Mouse (Mus musculus) Patski (cell line): ENCODE measurements around the gene Acss2. TPM values are rescaled to one million over a fixed set of nuclear protein-coding genes. Genes with fewer than 3 reads are reported as not detected.
A peak's percentile ranks its signal among the peaks of the same experiment; 100 is the strongest.

Experiments
- ATAC-seq: fragments of 100-300 bp; one replicate; pipeline ENCODE4 v1.8.0; 2021
- CTCF ChIA-PET: fragments of 350-600 bp; sonication (Branson Sonifier 250); formaldehyde crosslinking; loops from one replicate; lab custom pipeline; 2022; ENCODE audit warnings: inconsistent platforms; lab: Charles Lee
- POLR2A ChIA-PET: fragments of 350-600 bp; sonication (Branson Sonifier 250); formaldehyde crosslinking; loops from one replicate; lab custom pipeline; 2022; ENCODE audit warnings: antibody characterized with exemption, inconsistent platforms; lab: Charles Lee
- DNase-seq: peaks from one replicate; pipeline ENCODE4 v3.0.0-alpha.2; 2011; ENCODE audit warnings: low read depth, low spot score
- H3K27me3 ChIP-seq: fragments of 371-371 bp; one replicate; pipeline ENCODE4 v1.5.1; 2021
- CTCF ChIP-seq: fragments of 100-300 bp; IDR thresholded peaks from one replicate; pipeline ENCODE4 v1.5.1; 2021
- in situ Hi-C: fragments of 300-500 bp; cut with MboI; formaldehyde crosslinking; loops from 3 replicates; pipeline ENCODE4 v1.11.1; 2018; ENCODE audit warnings: low pct_unique_long_range_greater_than_20kb, mixed read lengths
- polyA plus RNA-seq: library from polyadenylated mRNA; unstranded; gene quantifications from one replicate; pipeline ENCODE4 v1.2.3, GENCODE M21; 2021

The Acss2 gene
- polyA plus RNA-seq, 1 experiment from 2014 or later = 12.4 TPM

DNA sequence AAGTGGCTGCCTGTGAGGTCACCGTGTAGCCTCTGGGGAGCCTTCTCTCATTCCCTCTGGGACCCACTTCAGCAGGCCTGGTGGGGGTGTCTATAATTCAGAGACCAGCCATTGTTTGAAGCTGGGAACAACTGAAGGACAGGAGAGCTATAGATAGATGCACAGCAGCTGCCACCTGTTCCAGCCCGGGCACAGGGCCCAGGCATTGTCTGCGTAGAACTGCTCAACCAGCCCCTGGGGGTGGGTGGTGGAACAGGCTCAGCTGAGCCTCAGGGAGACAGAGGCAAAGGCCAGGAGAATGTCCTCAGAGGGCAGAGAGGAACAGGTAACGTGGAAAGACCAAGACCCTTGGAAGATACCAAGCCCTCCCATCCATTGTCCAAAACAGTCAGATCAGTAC lies 88.6 kb downstream of the Acss2 start:
- in situ Hi-C loops = no loop called here
- no peak for ATAC-seq

GRCm38 (mm10) chr2:155610978-155611377 lies 93.2 kb downstream of the Acss2 start, which contains the start of gene Myh7b:
Gene Myh7b (plus strand): TSS chr2:155611212.
- ChIA-PET CTCF (interaction anchor here (0.7 to 1.2 kb wide), 3 partner anchors 13 to 95 kb away, joined by 3 read pairs; no protein-coding TSS in a partner anchor), POLR2A (no interaction called here)
- peaks cover 27% of the 10 kb centered on the region for H3K27me3 ChIP-seq
- DNase-seq (no peak), ATAC-seq (no peak)
- no peak for TF ChIP-seq CTCF
- in situ Hi-C loops = no loop called here

More for the DNA sequence above, 88.6 kb downstream of the Acss2 start:
- TF ChIP-seq CTCF = no peak
- H3K27me3 ChIP-seq = peaks cover 15% of the 10 kb centered on the region
- ChIA-PET CTCF (interaction anchor here (1.2 kb wide), 1 partner anchor 90 kb away, joined by 3 read pairs; no protein-coding TSS in a partner anchor), POLR2A (no interaction called here)
- no peak for DNase-seq

- in situ Hi-C loops = no loop called here
- no peak for DNase-seq
- TF ChIP-seq CTCF = no peak
- H3K27me3 ChIP-seq = peaks cover 27% of the 10 kb centered on the region
- ATAC-seq = no peak
- ChIA-PET CTCF (interaction anchor here (1.8 kb wide), 1 partner anchor 12 kb away, joined by 6 read pairs; no protein-coding TSS in a partner anchor), POLR2A (no interaction called here)
Observed at GRCm38 (mm10) chr2:155611834-155612550, 94.2 kb downstream of the Acss2 start.

GRCm38 (mm10) chr2:155613326-155613755 lies 95.6 kb downstream of the Acss2 start:
- peaks cover 25% of the 10 kb centered on the region for H3K27me3 ChIP-seq
- POLR2A ChIA-PET = no interaction called here
- TF ChIP-seq CTCF = no peak
- DNase-seq = no peak
- in situ Hi-C loops = no loop called here
- CTCF ChIA-PET = interaction anchor here (1.8 kb wide), 1 partner anchor 11 kb away, joined by 6 read pairs; no protein-coding TSS in a partner anchor
- no peak for ATAC-seq

- DNase-seq = no peak
- ChIA-PET CTCF (interaction anchor here (1.8 kb wide), 1 partner anchor 10 kb away, joined by 6 read pairs; no protein-coding TSS in a partner anchor), POLR2A (no interaction called here)
- in situ Hi-C loops = no loop called here
- TF ChIP-seq CTCF = no peak
- no peak for ATAC-seq
- peaks cover 27% of the 10 kb centered on the region for H3K27me3 ChIP-seq
Observed at GRCm38 (mm10) chr2:155613953-155614352, 96.2 kb downstream of the Acss2 start.

GRCm38 (mm10) chr2:155616971-155617370 lies 99.2 kb downstream of the Acss2 start:
- POLR2A ChIA-PET = no interaction called here
- DNase-seq (no peak), ATAC-seq (no peak)
- no peak for TF ChIP-seq CTCF
- in situ Hi-C loops = loop anchor here (5.0 kb wide), 1 partner anchor 100 kb away; the partner anchor contains the start of genes Acss2 and Ggt7
- CTCF ChIA-PET = interaction anchor here (0.9 to 1.3 kb wide), 2 partner anchors 18 to 104 kb away, joined by 3 read pairs; no protein-coding TSS in a partner anchor
- peaks cover 9% of the 10 kb centered on the region for H3K27me3 ChIP-seq

DNA sequence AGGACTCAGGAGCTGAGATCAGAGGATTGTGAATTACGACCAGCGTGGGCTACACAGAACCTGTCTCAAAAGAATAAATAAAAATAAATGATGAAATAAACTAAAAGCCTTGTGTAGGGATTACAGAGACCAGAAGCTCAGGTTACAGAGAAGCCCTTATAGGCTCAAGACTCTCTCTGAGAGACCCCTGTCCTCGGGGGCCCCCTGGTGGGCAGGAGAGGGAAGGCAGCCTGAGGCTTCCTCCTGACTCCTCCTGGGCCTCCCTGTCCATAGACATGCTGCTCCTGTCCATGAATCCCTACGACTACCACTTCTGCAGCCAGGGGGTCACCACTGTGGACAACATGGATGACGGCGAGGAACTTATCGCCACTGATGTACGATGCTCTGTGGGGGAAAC lies 102.1 kb downstream of the Acss2 start:
- ATAC-seq = peak; percentile 45
- DNase-seq = peak; percentile 13
- CTCF ChIA-PET = interaction anchor here (0.7 to 3.0 kb wide), 9 partner anchors 16 to 107 kb away, joined by 3 to 12 read pairs (median 4); partner anchors contain the start of gene Gss
- TF ChIP-seq CTCF = no peak
- H3K27me3 ChIP-seq = peaks cover 7% of the 10 kb centered on the region
- in situ Hi-C loops = loop anchor here (5.0 kb wide), 1 partner anchor 103 kb away; the partner anchor contains the start of genes Acss2 and Ggt7
- POLR2A ChIA-PET = no interaction called here

DNA sequence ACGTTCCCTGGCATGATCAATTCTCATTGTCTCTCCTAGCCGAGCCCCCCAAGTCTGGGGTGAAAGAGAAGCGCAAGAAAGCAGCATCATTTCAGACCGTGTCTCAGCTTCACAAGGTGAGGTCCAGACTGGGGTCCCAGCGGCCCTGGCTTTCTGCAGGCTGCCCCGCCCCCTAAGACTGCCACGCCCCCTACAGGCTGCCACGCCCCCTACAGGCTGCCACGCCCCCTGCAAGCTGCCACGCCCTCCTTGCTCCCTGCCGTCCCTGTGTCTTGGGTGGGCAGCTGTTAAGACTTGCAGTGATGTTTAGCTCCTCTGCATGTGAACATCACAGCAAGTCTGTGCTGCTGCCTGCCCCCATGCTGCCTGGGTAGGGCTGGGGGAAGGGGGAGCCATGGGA lies 104.9 kb downstream of the Acss2 start:
- in situ Hi-C loops = no loop called here
- no peak for DNase-seq
- ChIA-PET CTCF (interaction anchor here (0.8 to 6.2 kb wide), 3 partner anchors 30 to 109 kb away, joined by 3 to 34 read pairs (median 3); partner anchors contain the start of gene Gss), POLR2A (no interaction called here)
- peaks cover 3% of the 10 kb centered on the region for H3K27me3 ChIP-seq
- no peak for TF ChIP-seq CTCF
- ATAC-seq = no peak

DNA sequence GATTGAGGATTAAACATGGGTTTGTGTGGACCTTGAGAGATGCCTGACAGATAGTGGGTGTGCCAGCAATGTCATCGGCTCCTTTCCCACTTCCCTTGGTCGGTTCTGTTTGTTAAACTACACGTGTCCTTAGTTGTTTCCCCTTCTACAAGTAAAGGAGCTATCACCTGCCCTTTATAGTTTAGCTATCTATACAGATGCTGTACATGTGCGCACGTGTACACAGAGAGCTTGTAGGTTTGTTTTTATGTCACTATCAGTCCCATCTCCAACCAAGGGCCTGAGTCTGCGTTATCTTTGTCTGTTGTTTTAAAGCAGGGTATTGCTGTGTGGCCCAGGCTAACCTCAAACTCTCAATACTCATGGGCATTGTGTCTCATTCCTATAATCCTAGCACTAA lies 106.2 kb downstream of the Acss2 start:
- ChIA-PET POLR2A (no interaction called here), CTCF (interaction anchor here (1.1 to 6.2 kb wide), 2 partner anchors 11 to 110 kb away, joined by 6 to 34 read pairs; no protein-coding TSS in a partner anchor)
- no peak for TF ChIP-seq CTCF
- no peaks in the 10 kb centered on the region for H3K27me3 ChIP-seq
- DNase-seq (no peak), ATAC-seq (no peak)
- in situ Hi-C loops = no loop called here

DNA sequence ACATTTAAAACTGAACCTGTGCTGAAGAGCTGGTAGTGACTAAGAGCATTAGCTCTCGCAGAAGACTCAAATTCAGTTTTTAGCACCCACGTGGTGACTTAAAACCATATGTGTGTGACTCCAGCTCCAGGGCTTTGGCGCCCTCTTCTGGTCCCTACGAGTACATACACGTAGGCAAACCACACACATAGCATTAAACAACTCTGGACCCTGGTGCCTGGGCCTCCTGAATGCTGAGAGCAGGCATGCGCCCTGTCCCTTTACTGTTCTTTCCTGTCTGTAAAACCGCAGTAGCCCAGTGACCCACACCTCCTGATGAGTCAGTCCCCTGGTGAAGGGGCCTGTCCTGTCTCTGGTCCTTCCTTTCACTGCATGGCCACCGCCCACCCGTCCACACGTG lies 107.0 kb downstream of the Acss2 start:
- ChIA-PET CTCF (interaction anchor here (1.1 to 6.2 kb wide), 2 partner anchors 12 to 111 kb away, joined by 6 to 34 read pairs; no protein-coding TSS in a partner anchor), POLR2A (no interaction called here)
- no peaks in the 10 kb centered on the region for H3K27me3 ChIP-seq
- in situ Hi-C loops = no loop called here
- no peak for TF ChIP-seq CTCF
- DNase-seq (peak; percentile 31), ATAC-seq (peak; percentile 55)
